Mouse (Mus musculus) midbrain, postnatal 0 days (tissue): ENCODE measurements at regions not wholly inside any gene's neighbourhood (a gene's known extent, or its start where the extent isn't known, plus 50 kb on each side); places are given as distances from the start of the nearest gene placed in this dataset.

Experiments used
- ATAC-seq: fragments of 200-750 bp; cut with Nextera tagmentation; 2 replicates; pipeline ENCODE4 v1.8.0; 2017; ENCODE audit warnings: moderate number of reproducible peaks, mild to moderate bottlenecking, moderate TSS enrichment, moderate library complexity; ENCODE audit not compliant: low FRiP score
- DNase-seq: peaks from one replicate; pipeline ENCODE4 v3.0.0-alpha.2; 2015; ENCODE audit warnings: low spot score
- H3K27ac ChIP-seq: fragments of 300-500 bp; sonication (generic); 2 replicates; pipeline ENCODE4 v1.5.1; 2014; ENCODE audit warnings: low read depth, mild to moderate bottlenecking, low read length, mixed read lengths
- H3K27me3 ChIP-seq: fragments of 300-500 bp; sonication (generic); 2 replicates; pipeline ENCODE4 v1.6.1; 2014; ENCODE audit warnings: low read length, control low read depth, mixed read lengths; ENCODE audit not compliant: insufficient read depth
- H3K36me3 ChIP-seq: fragments of 300-500 bp; sonication (generic); 2 replicates; pipeline ENCODE4 v1.6.1; 2014; ENCODE audit warnings: low read length, control low read depth, mixed read lengths; ENCODE audit not compliant: insufficient read depth
- H3K4me1 ChIP-seq: fragments of 300-500 bp; sonication (generic); 2 replicates; pipeline ENCODE4 v1.6.1; 2014; ENCODE audit warnings: mild to moderate bottlenecking, control low read depth, antibody characterized with exemption, low read length, mixed read lengths; ENCODE audit not compliant: insufficient read depth
- H3K4me2 ChIP-seq: fragments of 300-500 bp; sonication (generic); 2 replicates; pipeline ENCODE4 v1.6.1; 2014; ENCODE audit warnings: low read depth, mild to moderate bottlenecking, low read length, mixed read lengths; ENCODE audit not compliant: poor library complexity, severe bottlenecking
- H3K4me3 ChIP-seq: fragments of 300-500 bp; sonication (generic); 2 replicates; pipeline ENCODE4 v1.5.1; 2014; ENCODE audit warnings: low read depth, mild to moderate bottlenecking, low read length, moderate library complexity
- H3K9ac ChIP-seq: fragments of 300-500 bp; sonication (generic); replicated peaks from 2 replicates; pipeline ENCODE4 v1.6.1; 2014; ENCODE audit warnings: mild to moderate bottlenecking, low read length, moderate library complexity, mixed read lengths; ENCODE audit not compliant: poor library complexity, severe bottlenecking
- H3K9me3 ChIP-seq: fragments of 300-500 bp; sonication (generic); 2 replicates; pipeline ENCODE4 v1.6.1; 2016; ENCODE audit warnings: low read length, control low read depth
- CTCF ChIP-seq: IDR thresholded peaks from 2 replicates; pipeline ENCODE4 v1.5.1; 2016; ENCODE audit warnings: antibody characterized with exemption, mild to moderate bottlenecking
- WGBS: fragments of 180-500 bp; shearing (Covaris S2); extraction: QIAGEN DNeasy Blood & Tissue Kit; methylation state at CpG from one replicate; pipeline ENCODE4 v1.1.7; 2014; 5-methylcytosine and 5-hydroxymethylcytosine counted together

DNA sequence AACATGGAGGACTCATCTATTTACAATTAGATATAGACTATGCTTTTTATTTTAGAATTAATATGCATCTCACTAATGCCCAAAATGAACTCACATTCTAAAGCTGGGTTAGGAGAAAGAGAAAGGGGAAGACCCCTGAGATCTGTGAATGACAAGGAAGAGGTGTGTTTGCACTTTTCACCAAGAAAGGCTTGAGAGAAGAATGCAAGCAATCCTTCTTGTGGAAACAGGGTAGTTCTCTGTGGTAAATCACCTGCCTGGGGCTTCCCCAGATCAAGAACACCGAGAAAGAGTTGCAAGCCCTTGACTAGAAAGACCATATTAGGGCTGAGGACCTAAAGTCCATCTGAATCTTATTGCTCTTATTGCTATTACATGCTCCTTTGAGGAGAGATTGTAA is 1037.6 kb downstream of the Gsdmc2 start:
- no peaks in the 10 kb centered on the region for H3K9me3 ChIP-seq
- H3K36me3 ChIP-seq = no peaks in the 10 kb centered on the region
- TF ChIP-seq CTCF = no peak
- WGBS = 95% methylated on average over 1 of the region's 1 CpGs
- H3K4me1 ChIP-seq = no peaks in the 10 kb centered on the region
- ATAC-seq (no peak), DNase-seq (no peak)
- H3K4me2 ChIP-seq = no peak overlapping the region
- no peak overlapping the region for H3K4me3 ChIP-seq
- no peaks in the 10 kb centered on the region for H3K27me3 ChIP-seq
- H3K9ac ChIP-seq = no peak overlapping the region
- H3K27ac ChIP-seq = no peak overlapping the region

DNA sequence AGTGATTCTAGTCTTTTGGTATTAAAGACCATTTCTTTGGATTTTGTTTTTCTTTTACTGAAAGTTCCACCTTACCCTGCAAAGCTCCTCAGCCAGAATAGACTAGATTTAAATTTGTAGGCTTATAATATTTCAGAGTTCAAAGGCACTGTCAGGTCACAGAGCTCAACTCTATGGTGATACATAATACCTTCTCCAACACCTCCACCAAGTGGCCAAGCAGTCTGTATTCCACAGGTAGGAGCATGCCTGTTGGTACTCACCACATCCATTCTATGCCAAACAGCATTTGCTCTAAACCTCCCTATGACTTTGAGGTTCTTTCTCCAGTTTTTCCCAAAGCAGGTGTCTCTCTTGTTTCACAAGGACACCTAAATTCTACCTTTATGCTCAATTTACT is 1042.2 kb downstream of the Gsdmc2 start:
- H3K27ac ChIP-seq = no peak overlapping the region
- no peak overlapping the region for H3K4me3 ChIP-seq
- no peaks in the 10 kb centered on the region for H3K4me1 ChIP-seq
- ATAC-seq (no peak), DNase-seq (peak; percentile 16)
- no peak overlapping the region for H3K9ac ChIP-seq
- no peaks in the 10 kb centered on the region for H3K36me3 ChIP-seq
- H3K4me2 ChIP-seq = no peak overlapping the region
- no peaks in the 10 kb centered on the region for H3K27me3 ChIP-seq
- H3K9me3 ChIP-seq = no peaks in the 10 kb centered on the region
- TF ChIP-seq CTCF = peak; percentile 27; the same call in 1 of the 2 replicates

DNA sequence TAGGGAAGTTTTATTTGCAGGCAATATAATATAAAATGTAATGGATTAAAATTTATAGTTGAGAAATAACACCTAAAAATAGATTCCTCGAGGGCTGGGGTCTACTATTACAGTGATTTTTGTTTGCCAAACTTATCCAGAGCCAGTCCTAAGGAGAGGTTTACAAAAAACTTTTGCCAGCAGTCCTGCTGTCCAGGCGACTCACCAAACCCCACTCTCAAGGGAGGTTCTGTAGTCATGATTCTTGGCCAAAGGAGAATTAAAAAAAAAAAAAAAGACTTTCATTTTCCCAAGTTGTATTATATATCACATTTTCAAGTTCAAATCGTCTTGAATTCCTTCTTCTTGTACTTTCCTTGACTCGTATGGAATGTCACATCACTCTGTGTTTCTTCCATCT is 1046.2 kb downstream of the Gsdmc2 start:
- TF ChIP-seq CTCF = no peak
- 80% methylated on average over 4 of the region's 4 CpGs for WGBS
- Histone ChIP-seq H3K27me3 (no peaks in the 10 kb centered on the region), H3K4me3 (no peak overlapping the region), H3K27ac (no peak overlapping the region), H3K4me2 (no peak overlapping the region), H3K36me3 (no peaks in the 10 kb centered on the region), H3K9ac (no peak overlapping the region), H3K4me1 (no peaks in the 10 kb centered on the region), H3K9me3 (no peaks in the 10 kb centered on the region)
- DNase-seq (no peak), ATAC-seq (no peak)

DNA sequence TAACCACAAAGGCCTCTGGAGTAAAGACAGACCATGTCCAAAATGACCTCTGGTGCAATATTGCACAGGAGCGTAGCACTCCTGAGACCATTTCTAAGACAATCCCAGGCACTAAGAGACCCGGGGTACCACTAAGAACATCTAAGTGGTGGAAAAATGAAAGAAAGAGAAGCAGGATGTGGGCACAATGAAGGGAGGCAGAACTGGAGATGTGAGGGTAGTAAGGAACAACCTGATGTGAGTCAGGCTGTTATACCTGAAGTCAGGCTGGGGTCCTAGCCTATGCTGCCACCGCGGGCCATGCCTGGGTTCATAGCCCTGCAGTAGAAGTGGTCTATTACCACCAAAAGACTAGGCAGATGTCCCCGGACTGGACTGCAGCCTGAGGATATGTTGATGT is 1051.4 kb downstream of the Gsdmc2 start:
- no peak overlapping the region for H3K27ac ChIP-seq
- no peak overlapping the region for H3K4me3 ChIP-seq
- no peaks in the 10 kb centered on the region for H3K36me3 ChIP-seq
- H3K27me3 ChIP-seq = no peaks in the 10 kb centered on the region
- 99% methylated on average over 5 of the region's 5 CpGs for WGBS
- no peak for TF ChIP-seq CTCF
- H3K4me1 ChIP-seq = no peaks in the 10 kb centered on the region
- H3K9me3 ChIP-seq = no peaks in the 10 kb centered on the region
- H3K4me2 ChIP-seq = no peak overlapping the region
- ATAC-seq (no peak), DNase-seq (no peak)
- no peak overlapping the region for H3K9ac ChIP-seq

DNA sequence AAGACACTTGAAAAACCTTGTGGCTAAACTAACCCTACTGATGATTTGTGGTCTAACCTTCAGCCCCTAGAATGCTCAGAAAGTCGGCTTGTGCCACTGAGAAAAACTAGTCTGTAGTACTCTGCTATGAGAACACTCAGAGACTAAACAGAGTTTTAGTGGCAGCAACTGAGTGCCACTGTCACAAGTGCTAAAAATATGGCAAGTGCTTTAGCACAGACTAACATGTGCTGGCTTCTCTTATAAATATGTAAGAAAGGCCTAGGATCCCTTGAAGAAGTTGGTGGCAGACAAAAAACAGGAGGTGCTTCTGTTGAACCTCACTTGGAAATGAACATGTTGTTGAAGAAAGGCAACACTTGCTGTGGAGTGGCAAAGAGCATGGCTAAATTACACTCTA is 1052.9 kb downstream of the Gsdmc2 start:
- Histone ChIP-seq H3K9ac (no peak overlapping the region), H3K36me3 (no peaks in the 10 kb centered on the region), H3K4me1 (no peaks in the 10 kb centered on the region), H3K9me3 (no peaks in the 10 kb centered on the region), H3K27ac (no peak overlapping the region), H3K4me3 (no peak overlapping the region), H3K4me2 (no peak overlapping the region), H3K27me3 (no peaks in the 10 kb centered on the region)
- 82% methylated on average over 1 of the region's 1 CpGs for WGBS
- no peak for TF ChIP-seq CTCF
- no peak for ATAC-seq
- DNase-seq = no peak

DNA sequence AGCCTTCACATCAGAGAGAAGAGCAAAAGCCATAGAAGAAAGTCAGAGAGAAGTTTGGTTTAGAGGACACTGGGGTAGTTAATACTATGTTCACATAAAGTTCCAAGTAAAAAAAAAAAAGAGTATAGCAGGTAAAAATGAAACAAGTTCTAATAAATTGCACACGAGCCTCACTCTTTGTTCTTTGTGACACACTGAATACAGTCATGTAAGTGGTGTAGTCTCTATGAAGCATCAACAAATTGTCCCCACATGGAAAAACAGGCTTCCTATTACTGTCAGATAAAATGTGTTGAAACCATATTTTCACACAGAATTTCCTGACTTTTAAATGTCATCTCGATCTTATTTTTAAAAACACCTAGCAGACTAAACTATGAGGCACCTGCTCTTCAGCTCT is 1057.2 kb downstream of the Gsdmc2 start:
- Histone ChIP-seq H3K4me3 (no peak overlapping the region), H3K9me3 (no peaks in the 10 kb centered on the region), H3K27ac (no peak overlapping the region), H3K36me3 (no peaks in the 10 kb centered on the region), H3K9ac (no peak overlapping the region), H3K27me3 (no peaks in the 10 kb centered on the region), H3K4me1 (no peaks in the 10 kb centered on the region), H3K4me2 (no peak overlapping the region)
- WGBS = 85% methylated on average over 2 of the region's 2 CpGs
- no peak for ATAC-seq
- no peak for TF ChIP-seq CTCF
- no peak for DNase-seq

DNA sequence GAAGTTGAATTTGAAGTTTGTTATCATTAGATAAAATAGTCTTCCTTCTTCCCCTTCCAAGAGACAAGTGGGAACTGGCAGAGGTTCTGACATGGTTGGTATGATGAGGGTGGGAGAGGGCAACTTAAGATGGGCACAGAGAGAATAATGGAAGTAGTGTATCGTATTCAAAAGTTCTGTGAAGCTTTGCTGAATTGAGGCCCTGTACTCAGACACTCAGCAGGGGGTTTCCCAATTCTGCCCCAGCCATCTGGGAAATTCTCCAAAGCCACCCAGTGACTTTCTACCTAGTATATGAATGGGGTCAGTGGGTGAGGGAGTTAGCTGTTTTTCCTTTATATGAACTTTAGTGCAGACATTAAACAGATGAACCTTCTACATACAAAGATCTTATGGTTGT is 1058.7 kb downstream of the Gsdmc2 start:
- Histone ChIP-seq H3K4me3 (no peak overlapping the region), H3K36me3 (no peaks in the 10 kb centered on the region), H3K27ac (no peak overlapping the region), H3K27me3 (no peaks in the 10 kb centered on the region), H3K4me2 (no peak overlapping the region), H3K9ac (no peak overlapping the region), H3K4me1 (no peaks in the 10 kb centered on the region), H3K9me3 (no peaks in the 10 kb centered on the region)
- WGBS = 54% methylated on average over 1 of the region's 1 CpGs
- DNase-seq = no peak
- no peak for TF ChIP-seq CTCF
- no peak for ATAC-seq
